Mouse (Mus musculus) stomach, postnatal 0 days (tissue): ENCODE results near the gene Acadm.

Experiments
- CTCF ChIP-seq: IDR thresholded peaks from 2 replicates; pipeline ENCODE4 v1.5.1; 2016; ENCODE audit warnings: antibody characterized with exemption, low read depth, mild to moderate bottlenecking, moderate library complexity
- EP300 ChIP-seq: optimal IDR thresholded peaks from 2 replicates; pipeline ENCODE3; 2016; ENCODE audit warnings: antibody characterized with exemption

DNA sequence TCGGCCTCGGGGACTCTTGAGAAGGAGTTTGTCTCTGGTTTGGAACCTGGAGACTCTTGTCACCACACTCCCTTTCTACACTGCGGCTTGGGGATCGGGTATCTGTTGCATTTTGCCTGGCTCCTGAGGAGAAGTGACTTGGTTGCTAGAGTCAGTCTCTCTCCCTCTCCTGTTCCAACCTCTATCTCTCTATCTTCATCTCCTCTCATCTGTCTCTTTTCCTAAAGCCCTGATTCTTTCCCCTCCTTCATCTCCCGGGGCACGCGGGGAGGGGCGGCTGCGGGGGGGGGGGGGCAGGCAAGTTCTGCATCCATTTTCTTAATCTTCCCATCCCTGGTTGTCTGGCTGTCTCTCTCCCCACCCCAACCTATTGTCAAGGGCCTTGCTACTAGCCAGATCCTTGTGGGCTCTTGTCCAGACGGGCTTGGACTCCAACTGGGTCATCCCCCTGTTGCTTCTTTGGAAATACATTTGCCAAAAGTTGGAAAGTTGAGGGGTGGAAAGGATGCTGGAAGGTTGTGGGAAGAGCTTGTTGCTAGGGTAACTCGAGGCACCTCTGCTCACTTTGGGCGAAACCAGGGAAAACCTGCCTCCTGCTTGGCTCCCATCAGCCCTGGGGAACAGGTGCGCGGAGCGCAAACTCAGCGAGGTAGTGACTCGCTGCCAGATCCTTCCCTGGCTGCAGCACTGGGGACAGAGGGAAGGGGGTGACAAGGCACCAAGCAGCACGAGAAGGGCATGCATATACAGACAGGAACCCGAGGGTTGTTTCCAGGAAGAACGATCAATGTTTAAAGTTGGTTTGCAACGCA is 29.7 kb upstream of the Acadm start:
- no peak for TF ChIP-seq CTCF
- TF ChIP-seq EP300, result no peak
